Mouse (Mus musculus): ENCODE results near the gene Tulp3. TPM values are rescaled to one million over a fixed set of nuclear protein-coding genes. Genes with fewer than 3 reads are reported as not detected.

The Tulp3 gene
- total and polyA plus RNA-seq, 3 experiments: 5.2 to 32.4 (median 6.0) TPM

DNA sequence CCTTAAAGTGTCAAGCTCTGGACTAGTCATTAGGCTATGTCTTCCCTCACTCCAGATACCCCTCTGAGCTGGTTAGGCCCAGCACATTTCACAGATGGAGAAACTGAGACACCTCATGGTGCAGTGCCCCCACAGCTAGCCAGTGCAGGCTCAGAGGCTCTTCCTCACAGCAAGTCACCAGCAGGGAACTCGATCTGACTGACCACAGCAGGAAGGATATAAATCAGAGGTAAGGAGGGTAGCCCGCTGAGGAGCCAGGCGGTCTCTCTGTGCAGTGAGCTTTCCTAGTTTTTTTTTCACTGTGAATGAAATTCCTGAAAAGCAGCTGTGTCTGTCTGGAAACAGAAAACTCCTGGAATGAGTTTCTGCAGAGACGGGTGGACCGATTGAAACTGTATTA is 76.0 kb downstream of the Tulp3 start:
- ATAC-seq (ENCODE audit: extremely low read depth, insufficient number of reproducible peaks, low FRiP score, poor library complexity, severe bottlenecking) (no peak), DNase-seq (ENCODE audit: low spot score) (no peak)
- no peaks in the 10 kb centered on the region for H3K36me3 ChIP-seq (replicated peaks)
- peaks cover 51% of the 10 kb centered on the region for H3K9me3 ChIP-seq (replicated peaks)
- no peak for TF ChIP-seq CTCF (IDR thresholded peaks at IDR 0.05; ENCODE audit: low read depth, low read length)
- no peak for TF ChIP-seq POLR2AphosphoS5 (IDR thresholded peaks at IDR 0.05; ENCODE audit: insufficient replicate concordance, low read depth, low read length)
- TF ChIP-seq TAL1 (conservative IDR thresholded peaks at IDR 0.05; ENCODE audit: low read depth, low read length): no peak
- TF ChIP-seq GATA2 (IDR thresholded peaks at IDR 0.05; ENCODE audit: borderline replicate concordance, low read depth, low read length): no peak
- TF ChIP-seq GATA1 (IDR thresholded peaks at IDR 0.05; ENCODE audit: borderline replicate concordance, low read length): no peak
- H3K27me3 ChIP-seq (ENCODE audit: insufficient read depth, low read length): no peaks in the 10 kb centered on the region
- H3K4me3 ChIP-seq (ENCODE audit: low read depth, low read length): no peak overlapping the region
- no peaks in the 10 kb centered on the region for H3K4me1 ChIP-seq (ENCODE audit: insufficient read depth, low read depth, low read length)

DNA sequence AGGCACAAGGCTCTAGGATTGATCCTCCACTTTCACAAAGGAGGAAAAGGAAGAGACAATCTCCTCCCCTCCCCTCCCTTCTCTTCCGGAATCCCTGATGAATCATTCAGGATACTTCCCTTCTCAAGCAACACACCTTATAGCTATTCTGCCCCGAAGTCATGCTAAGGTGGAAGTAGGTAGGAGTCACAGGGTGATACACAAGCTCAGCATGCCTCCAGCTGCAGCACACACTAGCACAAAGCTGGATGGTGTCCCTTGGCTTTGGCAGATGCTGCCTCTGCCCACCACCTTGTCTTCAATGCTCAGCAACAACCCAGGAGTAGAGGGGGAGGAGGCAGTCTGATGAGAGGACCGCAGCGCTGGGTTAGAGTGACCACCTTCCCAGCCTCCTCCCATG is 76.6 kb downstream of the Tulp3 start:
- ATAC-seq (ENCODE audit: extremely low read depth, insufficient number of reproducible peaks, low FRiP score, poor library complexity, severe bottlenecking): no peak

DNA sequence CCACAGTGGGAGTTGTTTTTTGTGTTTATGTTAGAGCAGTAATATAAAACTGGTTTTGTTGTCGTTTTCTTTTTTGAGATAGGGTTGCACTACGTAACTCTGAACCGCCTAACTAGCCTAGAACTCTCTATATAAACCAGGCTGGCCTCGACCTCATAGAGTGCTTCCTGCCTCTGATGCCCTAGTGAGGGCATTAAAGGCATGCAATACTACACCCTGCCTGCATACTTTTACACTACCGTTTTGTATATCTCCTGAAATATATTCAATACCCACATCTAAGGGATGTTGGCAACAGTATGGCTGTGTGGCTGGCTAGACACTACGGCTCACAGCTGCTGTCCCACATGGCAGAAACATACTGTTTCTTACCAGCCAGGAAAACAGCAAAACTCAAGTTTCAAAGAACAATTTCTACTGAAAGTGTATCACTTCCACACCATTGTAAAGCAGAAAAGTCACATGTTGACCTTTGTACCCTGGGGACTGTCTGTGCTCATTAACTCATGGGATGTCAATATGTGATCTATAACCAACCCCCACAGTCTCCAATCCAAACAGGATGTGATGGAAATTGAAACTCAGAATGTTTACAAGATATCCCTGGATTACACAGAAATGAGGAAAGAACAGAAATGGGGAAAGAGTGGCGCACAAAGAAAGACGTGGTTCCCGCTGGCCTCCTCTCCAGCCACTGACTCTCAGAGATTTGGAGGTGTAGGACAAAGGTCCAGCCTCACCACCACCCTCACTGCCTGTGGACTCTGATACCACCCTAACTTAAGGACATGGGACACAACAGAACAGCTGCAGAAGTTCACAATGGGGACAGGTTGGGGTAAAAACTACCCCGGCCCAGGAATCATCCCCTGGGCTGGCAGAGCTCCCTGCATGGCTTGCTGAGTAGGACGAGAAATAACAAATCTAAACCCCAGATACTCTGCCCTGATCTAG is 78.2 kb downstream of the Tulp3 start:
- ATAC-seq (ENCODE audit: extremely low read depth, insufficient number of reproducible peaks, low FRiP score, poor library complexity, severe bottlenecking): no peak
- H3K27me3 ChIP-seq (ENCODE audit: insufficient read depth, low read length): no peaks in the 10 kb centered on the region

More for the DNA sequence above, 76.6 kb downstream of the Tulp3 start:
- Histone ChIP-seq H3K9me3 (replicated peaks) (peaks cover 52% of the 10 kb centered on the region), H3K36me3 (replicated peaks) (no peaks in the 10 kb centered on the region), H3K27me3 (ENCODE audit: insufficient read depth, low read length) (no peaks in the 10 kb centered on the region), H3K4me1 (ENCODE audit: insufficient read depth, low read depth, low read length) (no peaks in the 10 kb centered on the region), H3K4me3 (ENCODE audit: low read depth, low read length) (no peak overlapping the region)
- TF ChIP-seq CTCF (IDR thresholded peaks at IDR 0.05; ENCODE audit: low read depth, low read length) (no peak), TAL1 (conservative IDR thresholded peaks at IDR 0.05; ENCODE audit: low read depth, low read length) (no peak), GATA2 (IDR thresholded peaks at IDR 0.05; ENCODE audit: borderline replicate concordance, low read depth, low read length) (no peak), POLR2AphosphoS5 (IDR thresholded peaks at IDR 0.05; ENCODE audit: insufficient replicate concordance, low read depth, low read length) (no peak), GATA1 (IDR thresholded peaks at IDR 0.05; ENCODE audit: borderline replicate concordance, low read length) (no peak)
- no peak for DNase-seq (ENCODE audit: low spot score)

DNA sequence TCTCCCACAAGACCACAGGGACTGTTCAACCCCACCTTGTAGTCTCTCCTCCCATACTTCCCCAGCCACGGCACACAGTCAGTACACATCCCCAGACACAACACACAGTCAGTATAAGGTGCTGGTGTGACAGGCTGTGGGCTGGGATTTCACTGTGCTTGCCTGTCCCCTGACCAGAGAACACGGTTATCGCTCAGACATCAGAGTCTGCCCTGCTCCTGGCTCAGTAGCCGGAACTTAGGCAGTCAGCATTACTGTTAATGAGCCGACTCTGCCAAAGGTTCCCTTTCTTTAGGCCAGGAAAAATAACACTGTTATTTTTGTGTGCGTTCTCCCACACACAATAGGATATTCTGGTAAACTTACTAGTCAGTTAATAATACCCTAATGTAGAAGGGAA is 79.3 kb downstream of the Tulp3 start:
- TF ChIP-seq GATA2 (IDR thresholded peaks at IDR 0.05; ENCODE audit: borderline replicate concordance, low read depth, low read length) (no peak), POLR2AphosphoS5 (IDR thresholded peaks at IDR 0.05; ENCODE audit: insufficient replicate concordance, low read depth, low read length) (no peak), CTCF (IDR thresholded peaks at IDR 0.05; ENCODE audit: low read depth, low read length) (no peak), TAL1 (conservative IDR thresholded peaks at IDR 0.05; ENCODE audit: low read depth, low read length) (no peak), GATA1 (IDR thresholded peaks at IDR 0.05; ENCODE audit: borderline replicate concordance, low read length) (no peak)
- Histone ChIP-seq H3K36me3 (replicated peaks) (no peaks in the 10 kb centered on the region), H3K4me3 (ENCODE audit: low read depth, low read length) (no peak overlapping the region), H3K9me3 (replicated peaks) (peaks cover 53% of the 10 kb centered on the region), H3K27me3 (ENCODE audit: insufficient read depth, low read length) (no peaks in the 10 kb centered on the region), H3K4me1 (ENCODE audit: insufficient read depth, low read depth, low read length) (no peaks in the 10 kb centered on the region)
- DNase-seq (ENCODE audit: low spot score) (no peak), ATAC-seq (ENCODE audit: extremely low read depth, insufficient number of reproducible peaks, low FRiP score, poor library complexity, severe bottlenecking) (no peak)

More for the DNA sequence above, 78.2 kb downstream of the Tulp3 start:
- DNase-seq (ENCODE audit: low spot score): no peak
- peaks cover 53% of the 10 kb centered on the region for H3K9me3 ChIP-seq (replicated peaks)
- no peak overlapping the region for H3K4me3 ChIP-seq (ENCODE audit: low read depth, low read length)
- no peaks in the 10 kb centered on the region for H3K4me1 ChIP-seq (ENCODE audit: insufficient read depth, low read depth, low read length)
- TF ChIP-seq GATA1 (IDR thresholded peaks at IDR 0.05; ENCODE audit: borderline replicate concordance, low read length): no peak
- no peak for TF ChIP-seq CTCF (IDR thresholded peaks at IDR 0.05; ENCODE audit: low read depth, low read length)
- no peak for TF ChIP-seq TAL1 (conservative IDR thresholded peaks at IDR 0.05; ENCODE audit: low read depth, low read length)
- no peak for TF ChIP-seq GATA2 (IDR thresholded peaks at IDR 0.05; ENCODE audit: borderline replicate concordance, low read depth, low read length)
- TF ChIP-seq POLR2AphosphoS5 (IDR thresholded peaks at IDR 0.05; ENCODE audit: insufficient replicate concordance, low read depth, low read length): no peak
- H3K36me3 ChIP-seq (replicated peaks): no peaks in the 10 kb centered on the region

DNA sequence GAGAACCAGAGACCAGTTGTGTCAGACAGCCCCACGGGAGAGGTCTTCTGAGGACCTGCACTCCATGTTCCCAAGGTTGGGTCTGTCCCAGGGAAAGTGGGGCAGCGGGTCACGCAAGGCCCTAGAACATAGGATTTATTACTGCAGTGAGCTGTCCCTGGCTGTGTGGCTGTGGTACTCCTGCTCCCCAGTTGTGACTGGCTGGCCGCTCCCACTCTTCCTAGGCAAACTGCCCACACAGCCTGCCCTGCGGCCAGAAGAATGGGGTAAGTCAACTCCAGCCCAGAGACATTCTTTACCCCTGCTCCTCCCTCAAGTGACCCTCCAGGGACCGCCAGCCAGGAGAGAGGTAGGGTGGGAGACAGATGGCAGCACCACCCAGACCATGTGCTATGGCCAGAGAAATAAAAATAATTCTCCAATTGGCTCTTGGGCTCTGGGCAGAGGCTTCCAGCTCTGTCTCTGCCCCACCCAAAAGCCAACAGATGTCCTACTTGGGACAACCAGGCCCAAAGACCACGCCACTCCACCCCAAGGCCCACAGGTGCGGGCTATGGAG is 80.1 kb downstream of the Tulp3 start:
- DNase-seq (ENCODE audit: low spot score) (no peak), ATAC-seq (ENCODE audit: extremely low read depth, insufficient number of reproducible peaks, low FRiP score, poor library complexity, severe bottlenecking) (no peak)
- Histone ChIP-seq H3K36me3 (replicated peaks) (no peaks in the 10 kb centered on the region), H3K4me1 (ENCODE audit: insufficient read depth, low read depth, low read length) (no peaks in the 10 kb centered on the region), H3K9me3 (replicated peaks) (peaks cover 52% of the 10 kb centered on the region), H3K27me3 (ENCODE audit: insufficient read depth, low read length) (no peaks in the 10 kb centered on the region), H3K4me3 (ENCODE audit: low read depth, low read length) (no peak overlapping the region)
- TF ChIP-seq CTCF (IDR thresholded peaks at IDR 0.05; ENCODE audit: low read depth, low read length) (no peak), GATA2 (IDR thresholded peaks at IDR 0.05; ENCODE audit: borderline replicate concordance, low read depth, low read length) (no peak), GATA1 (IDR thresholded peaks at IDR 0.05; ENCODE audit: borderline replicate concordance, low read length) (no peak), TAL1 (conservative IDR thresholded peaks at IDR 0.05; ENCODE audit: low read depth, low read length) (no peak), POLR2AphosphoS5 (IDR thresholded peaks at IDR 0.05; ENCODE audit: insufficient replicate concordance, low read depth, low read length) (no peak)

DNA sequence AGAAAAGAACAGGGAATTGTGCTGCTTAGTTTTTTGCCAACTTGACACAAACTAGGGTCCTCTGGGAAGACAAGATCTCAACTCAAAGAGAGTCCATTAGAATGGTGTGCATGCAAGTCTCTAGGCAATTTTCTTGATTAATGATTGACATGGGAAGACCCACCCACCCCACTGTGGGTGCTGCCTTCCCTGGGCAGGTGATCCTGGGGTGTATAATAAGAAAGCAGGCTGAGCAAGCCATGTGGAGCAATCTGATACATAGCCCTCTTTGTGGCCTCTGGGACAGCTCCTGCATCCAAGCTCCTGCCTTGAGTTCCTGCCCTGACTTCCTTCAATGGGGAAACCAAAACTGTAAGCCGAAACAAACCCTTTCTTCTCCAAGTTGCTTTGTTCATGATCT is 82.1 kb downstream of the Tulp3 start:
- H3K4me3 ChIP-seq (ENCODE audit: low read depth, low read length): no peak overlapping the region
- no peak for ATAC-seq (ENCODE audit: extremely low read depth, insufficient number of reproducible peaks, low FRiP score, poor library complexity, severe bottlenecking)
- no peaks in the 10 kb centered on the region for H3K4me1 ChIP-seq (ENCODE audit: insufficient read depth, low read depth, low read length)
- TF ChIP-seq TAL1 (conservative IDR thresholded peaks at IDR 0.05; ENCODE audit: low read depth, low read length) (no peak), GATA1 (IDR thresholded peaks at IDR 0.05; ENCODE audit: borderline replicate concordance, low read length) (no peak), CTCF (IDR thresholded peaks at IDR 0.05; ENCODE audit: low read depth, low read length) (no peak), GATA2 (IDR thresholded peaks at IDR 0.05; ENCODE audit: borderline replicate concordance, low read depth, low read length) (no peak), POLR2AphosphoS5 (IDR thresholded peaks at IDR 0.05; ENCODE audit: insufficient replicate concordance, low read depth, low read length) (no peak)
- H3K27me3 ChIP-seq (ENCODE audit: insufficient read depth, low read length): no peaks in the 10 kb centered on the region
- peaks cover 51% of the 10 kb centered on the region for H3K9me3 ChIP-seq (replicated peaks)
- DNase-seq (ENCODE audit: low spot score): no peak
- no peaks in the 10 kb centered on the region for H3K36me3 ChIP-seq (replicated peaks)
